Mouse (Mus musculus): ENCODE data around the gene Bace1.

The Bace1 gene

DNA sequence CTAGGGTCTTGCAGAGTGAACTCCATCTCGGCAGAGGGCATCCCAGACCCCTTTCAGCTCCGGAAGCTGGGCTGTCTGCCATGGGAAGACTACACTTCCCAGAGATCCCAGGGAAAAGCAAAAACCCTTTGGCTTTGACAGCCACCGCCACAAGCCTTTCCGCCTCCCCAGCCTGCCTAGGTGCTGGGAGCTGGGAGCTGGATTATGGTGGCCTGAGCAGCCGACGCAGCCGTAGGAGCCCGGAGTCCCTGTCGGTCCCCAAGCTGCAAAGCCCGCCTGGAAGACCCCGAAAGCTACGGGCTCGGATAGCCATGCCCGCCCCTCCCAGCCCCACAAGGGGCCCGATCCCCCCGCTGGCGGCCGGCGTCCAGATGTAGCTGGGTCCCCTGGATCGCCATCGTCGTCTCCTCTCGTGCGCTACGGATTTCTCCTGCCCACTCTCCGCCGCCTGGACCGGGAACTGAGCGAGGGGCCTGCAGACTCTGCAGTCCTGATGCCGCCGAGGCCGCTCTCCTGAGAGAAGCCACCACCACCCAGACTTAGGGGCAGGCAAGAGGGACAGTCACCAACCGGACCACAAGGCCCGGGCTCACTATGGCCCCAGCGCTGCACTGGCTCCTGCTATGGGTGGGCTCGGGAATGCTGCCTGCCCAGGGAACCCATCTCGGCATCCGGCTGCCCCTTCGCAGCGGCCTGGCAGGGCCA, at the start of gene Bace1:
Bace1 (plus strand) TSS at position 147 of the 705 bp plus-strand sequence.
- DNase-seq, result peak; percentile 94

- DNase-seq, result no peak
These were observed 46.8 kb upstream of the Bace1 start for GRCm38 (mm10) chr9:45791456-45792142.

DNA sequence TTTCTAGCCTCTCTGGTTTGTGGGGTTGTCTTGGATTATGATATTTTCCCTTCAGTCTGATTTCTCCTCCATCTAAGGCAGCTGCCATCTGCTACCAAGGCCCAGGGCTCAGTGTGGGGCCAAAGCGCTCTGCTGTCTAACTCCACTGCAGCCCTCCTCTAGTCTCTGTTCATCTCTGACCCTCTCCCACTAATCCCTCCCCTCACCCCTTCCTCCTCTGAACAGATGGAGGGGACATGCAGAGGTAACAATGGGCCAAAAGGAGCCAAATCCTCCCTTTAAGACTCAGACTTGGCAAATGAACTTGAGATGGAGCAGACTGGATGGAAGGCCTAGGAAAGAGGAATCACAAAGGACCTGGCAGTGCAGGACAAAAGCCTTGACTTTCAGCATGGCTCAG, 46.1 kb upstream of the Bace1 start:
- peak; percentile 64 for DNase-seq

GRCm38 (mm10) chr9:45793697-45794096, 44.7 kb upstream of the Bace1 start:
- no peak for DNase-seq

GRCm38 (mm10) chr9:45795722-45796121, 42.7 kb upstream of the Bace1 start:
- no peak for DNase-seq

- peak; percentile 37 for DNase-seq
These were observed 41.1 kb upstream of the Bace1 start for GRCm38 (mm10) chr9:45797271-45797670.

DNA sequence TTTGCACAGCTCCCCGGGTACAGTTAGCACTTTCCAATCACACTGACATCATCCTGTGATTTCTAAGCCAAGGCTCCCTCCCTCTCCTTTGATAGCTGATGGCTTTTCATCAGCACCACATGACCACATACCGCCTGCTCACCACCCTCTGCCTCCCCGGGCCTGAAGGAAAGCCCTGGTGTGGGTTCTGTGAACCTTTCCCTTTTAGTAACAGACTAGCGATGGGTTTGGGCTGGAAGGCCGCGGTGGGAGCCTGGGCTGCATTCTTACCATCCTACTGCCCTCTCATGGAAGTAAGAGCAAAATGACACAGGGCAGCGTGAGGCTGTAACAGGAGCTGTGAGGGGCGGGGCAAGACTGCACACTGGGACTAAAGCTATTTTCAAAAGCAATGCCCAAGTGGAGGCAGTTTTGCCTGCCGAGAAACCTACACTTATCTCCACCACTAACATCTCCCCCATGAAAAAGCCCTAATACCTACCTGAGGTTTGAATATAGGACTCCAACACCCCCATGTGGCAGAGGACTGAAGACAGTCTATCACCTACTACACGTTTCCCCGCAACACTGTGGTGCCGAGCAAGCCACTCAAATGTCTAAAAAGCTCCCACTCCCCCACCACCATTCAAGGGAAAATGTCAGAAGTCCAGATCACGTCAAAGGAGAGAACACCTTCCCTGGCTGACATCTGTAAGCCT, 39.8 kb upstream of the Bace1 start:
- peak; percentile 66 for DNase-seq

- no peak for DNase-seq
These were observed 39.0 kb upstream of the Bace1 start for GRCm38 (mm10) chr9:45799402-45799801.

- DNase-seq, result no peak
These were observed 35.2 kb upstream of the Bace1 start for GRCm38 (mm10) chr9:45803070-45803774.

- no peak for DNase-seq
These were observed 31.5 kb upstream of the Bace1 start for GRCm38 (mm10) chr9:45806847-45807246.

GRCm38 (mm10) chr9:45807337-45807736, 31.0 kb upstream of the Bace1 start:
- DNase-seq, result no peak

GRCm38 (mm10) chr9:45807761-45808160, 30.6 kb upstream of the Bace1 start:
- DNase-seq, result no peak

GRCm38 (mm10) chr9:45811946-45812345, 26.4 kb upstream of the Bace1 start:
- no peak for DNase-seq

GRCm38 (mm10) chr9:45815113-45815512, 23.3 kb upstream of the Bace1 start:
- no peak for DNase-seq

DNA sequence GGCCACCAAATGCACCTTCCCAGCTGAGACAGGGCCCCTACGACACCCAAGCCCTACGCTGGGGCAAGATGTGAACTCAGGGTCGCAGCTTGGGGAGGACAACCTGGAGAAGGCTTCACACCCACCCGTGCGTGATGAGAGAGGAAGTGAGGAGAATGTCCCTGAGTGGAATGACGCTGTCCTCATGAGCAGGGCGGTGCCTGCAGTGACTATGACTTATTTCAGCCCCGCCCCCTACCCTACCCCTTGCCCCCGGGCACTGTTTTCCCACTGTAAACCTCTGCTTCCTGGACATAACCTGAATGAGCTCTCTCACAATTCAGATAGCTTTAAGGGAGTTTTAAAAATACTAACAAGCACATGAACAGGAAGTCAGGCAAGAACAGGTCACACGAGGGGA, 22.9 kb upstream of the Bace1 start:
- DNase-seq, result no peak

- no peak for DNase-seq
These were observed 19.9 kb upstream of the Bace1 start for GRCm38 (mm10) chr9:45818406-45819011.

- DNase-seq, result no peak
These were observed 10.6 kb upstream of the Bace1 start for GRCm38 (mm10) chr9:45827663-45828290.

- DNase-seq, result peak; percentile 94
These were observed 10.0 kb upstream of the Bace1 start, which contains the start of gene Cep164 for GRCm38 (mm10) chr9:45828291-45828963. TSS of gene Cep164 (minus strand) at chr9:45828691.

DNA sequence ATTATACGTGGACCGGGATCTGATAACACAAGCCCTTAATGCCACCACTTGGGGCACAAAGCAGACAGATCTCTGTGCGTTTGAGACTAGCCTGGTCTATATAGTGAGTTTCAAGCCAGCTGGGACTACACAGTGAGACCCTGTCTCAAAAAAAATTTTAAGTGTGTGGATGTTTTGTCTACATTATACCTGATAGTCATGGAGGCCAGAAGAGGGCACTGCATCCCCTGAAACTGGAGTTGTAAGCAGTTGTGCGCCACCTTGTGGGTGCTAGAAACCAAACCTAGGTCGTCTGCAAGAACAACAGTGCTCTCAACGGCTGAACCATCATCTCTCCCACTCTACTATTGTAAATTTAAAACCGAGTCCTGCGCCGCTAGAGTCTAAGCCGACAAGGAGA, 9.3 kb upstream of the Bace1 start:
- DNase-seq, result peak; percentile 91

DNA sequence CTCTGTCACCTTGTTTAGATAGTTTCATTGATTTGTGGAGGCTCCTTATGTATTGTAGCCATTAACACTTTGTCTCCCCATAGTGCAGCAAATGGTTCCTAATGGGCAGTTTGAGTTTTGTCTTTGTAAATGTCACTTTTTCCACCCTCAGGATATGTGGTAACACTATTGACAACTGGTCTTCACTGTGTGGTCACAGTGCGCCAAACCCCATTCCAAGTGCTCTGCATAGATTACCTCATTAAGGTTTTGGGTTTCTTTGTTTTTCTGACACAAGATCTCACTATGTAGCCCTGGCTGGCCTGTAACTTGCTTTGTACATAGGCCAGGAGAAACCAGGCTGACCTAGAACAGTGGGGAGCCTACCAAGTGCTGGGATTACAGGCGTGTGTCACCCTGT, 5.5 kb upstream of the Bace1 start:
- DNase-seq, result no peak

DNA sequence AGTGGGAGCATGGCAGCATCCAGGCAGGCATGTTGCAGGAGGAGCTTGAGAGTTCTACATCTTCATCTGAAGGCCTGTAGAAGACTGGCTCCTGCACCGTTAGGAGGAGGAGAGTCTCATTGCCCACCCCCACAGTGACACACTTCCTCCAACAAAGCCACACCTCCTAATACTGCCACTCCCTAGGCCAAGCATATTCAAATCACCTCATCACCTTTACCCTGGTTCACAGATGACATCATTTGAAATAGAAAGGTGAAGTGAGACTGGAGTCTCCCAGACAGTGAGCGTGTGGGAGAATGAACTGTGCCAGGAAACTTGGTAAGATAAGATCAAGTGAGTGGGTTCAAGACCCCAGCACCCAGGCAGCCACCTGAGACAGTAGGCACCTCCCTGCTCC, 4.9 kb upstream of the Bace1 start:
- no peak for DNase-seq

- no peak for DNase-seq
These were observed 329 bp upstream of the Bace1 start for GRCm38 (mm10) chr9:45838069-45838433.
